Mouse (Mus musculus) kidney, embryonic 15.5 days (tissue): Measurements from ENCODE around the gene Tuba1c. TPM values are rescaled to one million over a fixed set of nuclear protein-coding genes. Genes with fewer than 3 reads are reported as not detected.

Experiments used
- ATAC-seq: fragments of 200-750 bp; cut with Nextera tagmentation; replicated peaks from 2 replicates; pipeline ENCODE4 v1.8.0; 2017; ENCODE audit warnings: moderate TSS enrichment; ENCODE audit not compliant: low FRiP score
- H3K27ac ChIP-seq: fragments of 300-500 bp; sonication (generic); 2 replicates; pipeline ENCODE4 v1.5.1; 2015; ENCODE audit warnings: mild to moderate bottlenecking, inconsistent platforms
- H3K27me3 ChIP-seq: fragments of 300-500 bp; sonication (generic); 2 replicates; pipeline ENCODE4 v1.6.1; 2015; ENCODE audit warnings: inconsistent platforms
- H3K36me3 ChIP-seq: fragments of 300-500 bp; sonication (generic); 2 replicates; pipeline ENCODE4 v1.6.1; 2015; ENCODE audit warnings: inconsistent platforms
- H3K4me1 ChIP-seq: fragments of 300-500 bp; sonication (generic); 2 replicates; pipeline ENCODE4 v1.6.1; 2015; ENCODE audit warnings: inconsistent platforms
- H3K4me2 ChIP-seq: fragments of 300-500 bp; sonication (generic); 2 replicates; pipeline ENCODE4 v1.6.1; 2015; ENCODE audit warnings: moderate library complexity, mild to moderate bottlenecking, inconsistent platforms
- H3K4me3 ChIP-seq: fragments of 300-500 bp; sonication (generic); replicated peaks from 2 replicates; pipeline ENCODE4 v1.5.1; 2015; ENCODE audit warnings: mild to moderate bottlenecking, inconsistent platforms
- H3K9ac ChIP-seq: fragments of 300-500 bp; sonication (generic); 2 replicates; pipeline ENCODE4 v1.6.1; 2015; ENCODE audit warnings: mild to moderate bottlenecking, inconsistent platforms
- H3K9me3 ChIP-seq: fragments of 300-500 bp; sonication (generic); replicated peaks from 2 replicates; pipeline ENCODE4 v1.6.1; 2016; ENCODE audit warnings: inconsistent platforms
- WGBS: fragments of 180-500 bp; shearing (Covaris S2); methylation state at CpG from one replicate; pipeline ENCODE4 v1.1.7; 2015; ENCODE audit warnings: mixed read lengths; 5-methylcytosine and 5-hydroxymethylcytosine counted together
- polyA plus RNA-seq: library from polyadenylated mRNA; unstranded; fragments of >200 nt; fragmentation: Nextera tagmentation; extraction: Ambion mirVana; gene quantifications from 2 replicates; pipeline ENCODE4 v1.2.1, GENCODE M21; 2015

Tuba1c gene
- polyA plus RNA-seq: 180 and 185 TPM in 2 replicates

- H3K9me3 ChIP-seq: no peaks in the 10 kb centered on the region
- peak; percentile 95 for ATAC-seq
- H3K27me3 ChIP-seq: no peaks in the 10 kb centered on the region
- peaks cover 53% of the 10 kb centered on the region for H3K4me1 ChIP-seq
- peak within 1 kb of the TSS; percentile 79 for H3K4me3 ChIP-seq
- H3K27ac ChIP-seq: peak within 1 kb of the TSS; percentile 97
- peak within 1 kb of the TSS; percentile 70 for H3K9ac ChIP-seq
- H3K36me3 ChIP-seq: peaks cover 6% of the 10 kb centered on the region
- peak within 1 kb of the TSS; percentile 91 for H3K4me2 ChIP-seq
- under 1% methylated on average over 52 of the region's 52 CpGs for WGBS
Measured at GRCm38 (mm10) chr15:99029619-99030584, at the start of gene Tuba1c. Gene Tuba1c, plus strand, starts transcription at chr15:99029891.

GRCm38 (mm10) chr15:98980012-98980614, 49.6 kb upstream of the Tuba1c start:
- no peaks in the 10 kb centered on the region for H3K9me3 ChIP-seq
- H3K27ac ChIP-seq: no peak overlapping the region
- no peak for ATAC-seq
- H3K27me3 ChIP-seq: no peaks in the 10 kb centered on the region
- no peaks in the 10 kb centered on the region for H3K36me3 ChIP-seq
- H3K9ac ChIP-seq: no peak overlapping the region
- H3K4me3 ChIP-seq: no peak overlapping the region
- 41% methylated on average over 7 of the region's 7 CpGs for WGBS
- no peak overlapping the region for H3K4me2 ChIP-seq
- peaks cover 28% of the 10 kb centered on the region for H3K4me1 ChIP-seq

GRCm38 (mm10) chr15:98982100-98982499, 47.6 kb upstream of the Tuba1c start:
- Histone ChIP-seq H3K9ac (no peak overlapping the region), H3K4me1 (peaks cover 40% of the 10 kb centered on the region), H3K4me2 (no peak overlapping the region), H3K36me3 (no peaks in the 10 kb centered on the region), H3K9me3 (no peaks in the 10 kb centered on the region), H3K27me3 (no peaks in the 10 kb centered on the region), H3K27ac (no peak overlapping the region), H3K4me3 (no peak overlapping the region)
- 82% methylated on average over 6 of the region's 6 CpGs for WGBS
- no peak for ATAC-seq

GRCm38 (mm10) chr15:98983431-98984081, 46.1 kb upstream of the Tuba1c start:
- no peak for ATAC-seq
- Histone ChIP-seq H3K27ac (no peak overlapping the region), H3K4me1 (peaks cover 35% of the 10 kb centered on the region), H3K4me3 (no peak overlapping the region), H3K9ac (no peak overlapping the region), H3K9me3 (no peaks in the 10 kb centered on the region), H3K27me3 (no peaks in the 10 kb centered on the region), H3K4me2 (no peak overlapping the region), H3K36me3 (no peaks in the 10 kb centered on the region)
- WGBS: 56% methylated on average over 16 of the region's 16 CpGs

GRCm38 (mm10) chr15:98984681-98985080, 45.0 kb upstream of the Tuba1c start:
- Histone ChIP-seq H3K27ac (peak overlapping the region; percentile 90; the same call in 1 of the 2 replicates), H3K9ac (peak overlapping the region; percentile 46; the same call in 1 of the 2 replicates), H3K9me3 (no peaks in the 10 kb centered on the region), H3K4me1 (peaks cover 33% of the 10 kb centered on the region), H3K27me3 (no peaks in the 10 kb centered on the region), H3K4me2 (peak overlapping the region; percentile 65), H3K4me3 (peak overlapping the region; percentile 51; the same call in 1 of the 2 replicates), H3K36me3 (no peaks in the 10 kb centered on the region)
- ATAC-seq: no peak
- 64% methylated on average over 6 of the region's 6 CpGs for WGBS

- 3% methylated on average over 29 of the region's 29 CpGs for WGBS
- ATAC-seq: peak; percentile 81
- H3K27ac ChIP-seq: peak overlapping the region; percentile 90
- no peaks in the 10 kb centered on the region for H3K36me3 ChIP-seq
- no peaks in the 10 kb centered on the region for H3K27me3 ChIP-seq
- peaks cover 40% of the 10 kb centered on the region for H3K4me1 ChIP-seq
- H3K4me3 ChIP-seq: peak overlapping the region; percentile 51
- no peaks in the 10 kb centered on the region for H3K9me3 ChIP-seq
- peak overlapping the region; percentile 46 for H3K9ac ChIP-seq
- H3K4me2 ChIP-seq: peak overlapping the region; percentile 65
Measured at GRCm38 (mm10) chr15:98985240-98985981, 44.3 kb upstream of the Tuba1c start.

- Histone ChIP-seq H3K36me3 (no peaks in the 10 kb centered on the region), H3K4me3 (peak overlapping the region; percentile 51), H3K27me3 (no peaks in the 10 kb centered on the region), H3K9ac (peak overlapping the region; percentile 46), H3K9me3 (no peaks in the 10 kb centered on the region), H3K27ac (peak overlapping the region; percentile 90), H3K4me1 (peaks cover 48% of the 10 kb centered on the region), H3K4me2 (peak overlapping the region; percentile 65)
- ATAC-seq: no peak
- WGBS: 48% methylated on average over 12 of the region's 12 CpGs
Measured at GRCm38 (mm10) chr15:98985982-98986715, 43.5 kb upstream of the Tuba1c start.

- Histone ChIP-seq H3K36me3 (no peaks in the 10 kb centered on the region), H3K9me3 (no peaks in the 10 kb centered on the region), H3K4me2 (no peak overlapping the region), H3K4me1 (peaks cover 53% of the 10 kb centered on the region), H3K27me3 (0 out of 2 replicates have a peak, but pooled peaks cover 3% of the 10 kb centered on the region), H3K4me3 (no peak overlapping the region), H3K27ac (peak overlapping the region; percentile 90), H3K9ac (no peak overlapping the region)
- WGBS: 47% methylated on average over 7 of the region's 7 CpGs
- no peak for ATAC-seq
Measured at GRCm38 (mm10) chr15:98987077-98987630, 42.5 kb upstream of the Tuba1c start.

GRCm38 (mm10) chr15:98987661-98988181, 42.0 kb upstream of the Tuba1c start:
- Histone ChIP-seq H3K9ac (no peak overlapping the region), H3K4me3 (no peak overlapping the region), H3K27ac (peak overlapping the region; percentile 90), H3K4me1 (peaks cover 59% of the 10 kb centered on the region), H3K27me3 (0 out of 2 replicates have a peak, but pooled peaks cover 4% of the 10 kb centered on the region), H3K36me3 (no peaks in the 10 kb centered on the region), H3K9me3 (no peaks in the 10 kb centered on the region), H3K4me2 (no peak overlapping the region)
- ATAC-seq: no peak
- WGBS: 51% methylated on average over 8 of the region's 8 CpGs

- H3K4me3 ChIP-seq: no peak overlapping the region
- H3K4me2 ChIP-seq: no peak overlapping the region
- no peak for ATAC-seq
- no peak overlapping the region for H3K9ac ChIP-seq
- no peak overlapping the region for H3K27ac ChIP-seq
- 0 out of 2 replicates have a peak, but pooled peaks cover 4% of the 10 kb centered on the region for H3K27me3 ChIP-seq
- WGBS: 79% methylated on average over 3 of the region's 3 CpGs
- H3K4me1 ChIP-seq: peaks cover 65% of the 10 kb centered on the region
- H3K9me3 ChIP-seq: no peaks in the 10 kb centered on the region
- H3K36me3 ChIP-seq: no peaks in the 10 kb centered on the region
Measured at GRCm38 (mm10) chr15:98988787-98989186, 40.9 kb upstream of the Tuba1c start.
